Mouse (Mus musculus) limb, embryonic 14.5 days (tissue): ENCODE measurements around the gene Chd9. TPM values are rescaled to one million over a fixed set of nuclear protein-coding genes. Genes with fewer than 3 reads are reported as not detected.
A peak's percentile ranks its signal among the peaks of the same experiment; 100 is the strongest.

Experiments
- ATAC-seq: fragments of 200-750 bp; cut with Nextera tagmentation; 2 replicates; pipeline ENCODE4 v1.8.0; 2017; ENCODE audit warnings: low read depth, moderate number of reproducible peaks, moderate TSS enrichment; ENCODE audit not compliant: low FRiP score
- DNase-seq: peaks from one replicate; pipeline ENCODE4 v3.0.0-alpha.2; 2015; ENCODE audit warnings: low spot score
- H3K27ac ChIP-seq: fragments of 300-500 bp; sonication (generic); replicated peaks from 2 replicates; pipeline ENCODE4 v1.5.1; 2014; ENCODE audit warnings: low read depth, mild to moderate bottlenecking, low read length, moderate library complexity, mixed read lengths
- H3K27me3 ChIP-seq: fragments of 300-500 bp; sonication (generic); 2 replicates; pipeline ENCODE4 v1.6.1; 2014; ENCODE audit warnings: low read length, mixed read lengths; ENCODE audit not compliant: control insufficient read depth, insufficient read depth
- H3K36me3 ChIP-seq: fragments of 300-500 bp; sonication (generic); 2 replicates; pipeline ENCODE4 v1.6.1; 2014; ENCODE audit warnings: mild to moderate bottlenecking, low read length, moderate library complexity, mixed read lengths; ENCODE audit not compliant: control insufficient read depth, insufficient read depth
- H3K4me1 ChIP-seq: fragments of 300-500 bp; sonication (generic); 2 replicates; pipeline ENCODE4 v1.6.1; 2014; ENCODE audit warnings: antibody characterized with exemption, low read length, mixed read lengths; ENCODE audit not compliant: control insufficient read depth, insufficient read depth
- H3K4me2 ChIP-seq: fragments of 300-500 bp; sonication (generic); replicated peaks from 2 replicates; pipeline ENCODE4 v1.6.1; 2014; ENCODE audit warnings: low read depth, mild to moderate bottlenecking, low read length, moderate library complexity; ENCODE audit not compliant: severe bottlenecking
- H3K4me3 ChIP-seq: fragments of 300-500 bp; sonication (generic); replicated peaks from 2 replicates; pipeline ENCODE4 v1.5.1; 2014; ENCODE audit warnings: low read length
- H3K9ac ChIP-seq: fragments of 300-500 bp; sonication (generic); 2 replicates; pipeline ENCODE4 v1.6.1; 2014; ENCODE audit warnings: mild to moderate bottlenecking, low read depth, low read length, moderate library complexity; ENCODE audit not compliant: severe bottlenecking
- H3K9me3 ChIP-seq: fragments of 300-500 bp; sonication (generic); 2 replicates; pipeline ENCODE4 v1.6.1; 2016; ENCODE audit warnings: low read length; ENCODE audit not compliant: control insufficient read depth
- POLR2A ChIP-seq: fragments of 200-500 bp; IDR thresholded peaks from 2 replicates; pipeline ENCODE4 v1.8.0; 2012; ENCODE audit warnings: inconsistent platforms, mild to moderate bottlenecking, moderate library complexity, borderline replicate concordance; ENCODE audit not compliant: insufficient read depth, insufficient read length; ENCODE audit errors: extremely low read depth
- WGBS: fragments of 180-500 bp; shearing (Covaris S2); extraction: QIAGEN DNeasy Blood & Tissue Kit; methylation state at CpG from one replicate; pipeline ENCODE4 v1.1.7; 2014; 5-methylcytosine and 5-hydroxymethylcytosine counted together
- polyA plus RNA-seq, 2 experiments: library from polyadenylated mRNA; depleted of rRNA in 1 of 2; stranded (reverse) in 1 of 2; unstranded in 1 of 2; fragments of >200 nt; fragmentation: Nextera tagmentation in 1 of 2; extraction: Ambion mirVana in 1 of 2; gene quantifications; 2 replicates each; pipeline versions ENCODE4 v1.2.1 to v1.2.3; 2012 to 2014

The Chd9 gene
- polyA plus RNA-seq, 2 experiments = 97.2 to 143 TPM

DNA sequence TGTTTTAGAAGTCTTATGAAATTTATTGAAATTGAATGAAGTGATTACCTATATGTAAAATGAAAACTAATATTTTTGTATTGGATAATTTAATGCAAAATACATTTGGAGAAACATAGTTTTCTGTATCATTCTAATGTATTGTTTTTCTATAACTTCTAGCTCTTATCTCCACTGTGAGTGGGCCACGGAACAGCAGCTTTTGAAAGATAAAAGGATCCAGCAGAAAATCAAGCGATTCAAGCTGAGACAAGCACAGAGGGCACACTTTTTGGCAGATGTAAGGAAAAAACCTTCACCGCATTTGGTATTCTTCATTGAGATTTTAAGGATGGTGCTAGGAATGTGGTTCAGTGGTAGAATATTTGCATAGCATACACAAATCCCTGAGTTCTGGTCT is 150.6 kb downstream of the Chd9 start:
- Histone ChIP-seq H3K9ac (no peak overlapping the region), H3K4me3 (no peak overlapping the region), H3K9me3 (no peaks in the 10 kb centered on the region), H3K4me2 (no peak overlapping the region), H3K27me3 (no peaks in the 10 kb centered on the region), H3K36me3 (peaks cover 69% of the 10 kb centered on the region), H3K4me1 (peaks cover 5% of the 10 kb centered on the region; the same call in 1 of the 2 replicates), H3K27ac (no peak overlapping the region)
- TF ChIP-seq POLR2A = no peak
- ATAC-seq (no peak), DNase-seq (no peak)
- 93% methylated on average over 3 of the region's 3 CpGs for WGBS

DNA sequence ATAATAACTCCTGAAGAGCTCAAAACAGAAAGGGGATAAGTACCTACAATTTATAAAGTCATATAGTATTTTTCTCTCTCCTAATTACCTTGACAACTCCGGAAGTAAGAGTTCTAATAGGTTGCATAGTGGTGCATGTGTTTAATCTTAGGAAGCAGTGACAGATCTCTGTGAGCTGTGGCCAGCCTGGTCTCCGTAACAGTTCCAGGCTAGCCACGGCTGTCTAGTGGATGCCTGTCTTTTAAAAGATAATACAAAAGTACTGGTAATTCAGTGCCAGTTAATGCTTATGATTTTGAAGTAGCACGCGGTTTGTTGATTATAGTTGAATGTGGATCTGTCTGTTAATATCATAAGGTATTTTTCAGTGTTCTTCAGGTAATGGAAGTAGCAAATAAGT is 151.1 kb downstream of the Chd9 start:
- H3K36me3 ChIP-seq = peaks cover 73% of the 10 kb centered on the region

DNA sequence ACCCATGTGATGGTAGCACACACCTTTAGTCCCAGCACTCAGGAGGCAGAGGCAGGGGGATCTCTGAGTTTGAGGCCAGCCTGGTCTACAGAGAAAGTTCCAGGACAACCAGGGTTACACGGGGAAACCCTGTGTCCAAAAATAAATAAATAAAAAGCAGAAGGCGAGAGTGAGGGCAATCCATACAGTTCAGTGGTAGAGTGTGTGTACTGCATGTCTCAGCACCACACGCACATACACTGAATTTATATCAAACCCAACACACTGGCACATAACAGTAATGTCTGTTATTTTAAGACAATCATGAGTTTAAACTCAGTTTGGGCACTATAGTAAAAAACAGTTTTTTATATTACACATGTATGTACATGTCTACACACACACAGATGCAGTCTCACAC is 153.9 kb downstream of the Chd9 start:
- Histone ChIP-seq H3K9me3 (no peaks in the 10 kb centered on the region), H3K4me1 (no peaks in the 10 kb centered on the region), H3K4me2 (no peak overlapping the region), H3K36me3 (peaks cover 79% of the 10 kb centered on the region), H3K27me3 (no peaks in the 10 kb centered on the region), H3K27ac (no peak overlapping the region), H3K4me3 (no peak overlapping the region), H3K9ac (no peak overlapping the region)
- ATAC-seq (no peak; the same call in 1 of the 2 replicates), DNase-seq (no peak)
- TF ChIP-seq POLR2A = no peak
- 84% methylated on average over 3 of the region's 3 CpGs for WGBS

More for the DNA sequence above, 151.1 kb downstream of the Chd9 start:
- no peak overlapping the region for H3K4me2 ChIP-seq
- TF ChIP-seq POLR2A = no peak
- ATAC-seq (no peak), DNase-seq (no peak)
- 92% methylated on average over 5 of the region's 5 CpGs for WGBS
- no peaks in the 10 kb centered on the region for H3K9me3 ChIP-seq
- H3K9ac ChIP-seq = no peak overlapping the region
- H3K27me3 ChIP-seq = no peaks in the 10 kb centered on the region
- H3K4me1 ChIP-seq = peaks cover 5% of the 10 kb centered on the region; the same call in 1 of the 2 replicates
- no peak overlapping the region for H3K4me3 ChIP-seq
- H3K27ac ChIP-seq = no peak overlapping the region

DNA sequence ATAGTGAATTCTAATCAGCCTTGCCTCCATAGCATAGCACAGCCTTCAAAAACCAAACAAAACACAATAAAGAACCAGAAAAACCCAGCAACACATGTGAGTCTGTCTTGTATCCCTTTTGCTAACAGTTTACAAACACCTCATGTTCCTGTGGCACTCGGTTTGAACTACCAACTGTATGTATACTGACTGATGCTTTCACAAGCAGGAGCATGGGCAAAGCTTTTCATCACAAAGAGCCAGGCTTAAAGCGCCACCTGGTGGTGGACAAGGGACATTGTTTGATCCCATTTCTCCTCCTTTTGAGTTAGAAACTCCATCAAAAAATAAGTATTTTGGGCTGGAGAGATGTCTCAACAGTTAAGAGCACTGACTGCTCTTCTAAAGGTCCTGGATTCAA is 191.6 kb downstream of the Chd9 start:
- H3K4me3 ChIP-seq = no peak overlapping the region
- no peaks in the 10 kb centered on the region for H3K4me1 ChIP-seq
- no peak overlapping the region for H3K27ac ChIP-seq
- no peak overlapping the region for H3K9ac ChIP-seq
- no peaks in the 10 kb centered on the region for H3K27me3 ChIP-seq
- H3K9me3 ChIP-seq = no peaks in the 10 kb centered on the region
- TF ChIP-seq POLR2A = no peak
- DNase-seq (peak; percentile 51), ATAC-seq (peak; percentile 50; the same call in 1 of the 2 replicates)
- H3K36me3 ChIP-seq = peaks cover 82% of the 10 kb centered on the region
- no peak overlapping the region for H3K4me2 ChIP-seq
- WGBS = 8% methylated on average over 2 of the region's 2 CpGs

DNA sequence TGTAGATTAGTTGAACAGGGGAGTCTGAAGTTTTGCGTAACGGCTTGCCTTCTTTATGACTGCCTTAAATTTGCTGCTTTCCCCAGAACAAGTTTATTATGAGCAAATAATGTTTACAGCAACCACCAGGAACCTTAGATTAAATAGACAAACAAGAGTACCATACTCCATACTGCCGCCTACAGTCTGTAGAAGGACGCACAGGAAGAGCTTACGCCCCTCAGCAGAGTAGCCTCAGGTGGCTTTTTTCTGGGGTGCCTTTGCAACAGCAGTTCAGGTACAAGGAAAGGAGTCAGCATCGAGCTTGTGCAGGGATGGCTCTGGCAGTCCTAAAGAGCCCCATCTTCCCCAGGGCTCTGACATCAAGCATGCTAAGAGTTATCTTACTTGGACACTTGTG is 206.3 kb downstream of the Chd9 start:
- Histone ChIP-seq H3K4me2 (no peak overlapping the region), H3K4me1 (no peaks in the 10 kb centered on the region), H3K36me3 (peaks cover 91% of the 10 kb centered on the region), H3K27ac (no peak overlapping the region), H3K9me3 (no peaks in the 10 kb centered on the region), H3K9ac (no peak overlapping the region), H3K27me3 (no peaks in the 10 kb centered on the region), H3K4me3 (no peak overlapping the region)
- DNase-seq (no peak), ATAC-seq (no peak)
- no peak for TF ChIP-seq POLR2A
- 77% methylated on average over 6 of the region's 6 CpGs for WGBS

DNA sequence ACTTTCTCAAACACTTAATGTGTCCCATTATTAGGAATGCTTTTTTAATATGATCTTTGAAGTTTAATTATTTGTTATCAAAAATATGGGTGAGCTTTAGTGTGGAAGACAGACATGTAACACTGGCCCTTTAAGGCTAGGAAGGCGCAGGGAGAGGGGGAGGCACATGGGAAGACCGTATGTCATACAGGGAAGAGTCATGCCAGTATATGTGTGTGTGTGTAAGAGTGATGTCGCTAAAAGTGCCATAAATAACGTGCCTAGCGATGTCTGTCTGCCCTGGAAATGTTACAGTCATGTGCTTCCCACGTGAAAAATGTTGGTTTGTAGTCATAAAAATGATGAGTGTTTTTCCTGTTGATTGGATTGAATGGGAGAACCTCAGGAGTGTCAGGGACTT is 208.8 kb downstream of the Chd9 start:
- Histone ChIP-seq H3K4me3 (no peak overlapping the region), H3K9me3 (no peaks in the 10 kb centered on the region), H3K9ac (no peak overlapping the region), H3K36me3 (peaks cover 90% of the 10 kb centered on the region), H3K4me1 (no peaks in the 10 kb centered on the region), H3K4me2 (no peak overlapping the region), H3K27ac (no peak overlapping the region), H3K27me3 (no peaks in the 10 kb centered on the region)
- ATAC-seq = no peak
- no peak for TF ChIP-seq POLR2A
- no peak for DNase-seq
- 76% methylated on average over 6 of the region's 6 CpGs for WGBS
